ENCODE assay signal across 18 mouse cellular contexts in the genomic region with DNA sequence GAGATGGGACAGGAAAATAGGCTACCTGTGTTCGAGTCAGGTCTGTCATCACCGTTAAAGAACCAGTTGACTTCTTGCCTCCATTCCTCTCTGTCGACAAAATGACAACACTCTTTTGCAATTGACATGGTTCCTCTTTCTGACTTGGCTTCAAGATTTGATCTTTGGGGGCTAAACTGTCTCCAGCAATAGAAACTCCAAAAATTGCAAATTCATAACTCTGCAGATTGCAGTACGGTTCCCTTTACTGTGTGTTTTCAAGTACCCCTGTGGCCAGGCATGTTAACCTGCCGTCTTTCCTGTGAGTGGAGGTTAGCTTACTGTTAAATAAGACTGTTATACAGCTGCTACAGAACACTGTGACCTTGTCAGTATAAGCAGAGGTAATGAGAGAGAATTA.
DNase-seq lines count a peak whose midpoint lies in the region; ATAC-seq and TF ChIP-seq lines count a peak whose summit lies in the region.
"Had no signal": no experiment of that assay in that cellular context is flagged by ENCODE, and none has a peak within 500 bp of the region (broad histone marks: within the 10 kb centered on the region; RNA-seq: fewer than 3 reads in every experiment).

No protein-coding gene starts in this region.

- H3K36me3 ChIP-seq in liver, postnatal 0 days (replicated peaks; ENCODE audit: insufficient read depth, low read length): peaks cover 49% of the 10 kb centered on the region
- peaks cover 88% of the 10 kb centered on the region for H3K36me3 ChIP-seq in liver, embryonic 12.5 days
- 0 out of 2 replicates have a peak, but pooled peaks cover 6% of the 10 kb centered on the region for H3K36me3 ChIP-seq in forebrain, embryonic 12.5 days (replicated peaks)

- no peak overlapping the region for H3K4me3 ChIP-seq in liver, postnatal 0 days (ENCODE audit: low read depth, low read length)
- no peak overlapping the region for H3K4me3 ChIP-seq in liver, embryonic 12.5 days
- H3K4me3 ChIP-seq in brown adipose tissue, adult 24 weeks (ENCODE audit: insufficient read depth, low read depth, low read length): no peak overlapping the region
- H3K4me3 ChIP-seq in forebrain, embryonic 12.5 days (replicated peaks): no peak overlapping the region
- H3K4me3 ChIP-seq in cerebellum, adult 2 months (replicated peaks; ENCODE audit: insufficient read depth, low read depth, low read length): no peak overlapping the region
- H3K4me3 ChIP-seq: forebrain, embryonic 13.5 days; midbrain, embryonic 12.5 days had no signal

- ATAC-seq in liver, postnatal 0 days: 0 out of 2 replicates have a peak, but pooled peaks have one; percentile 31
- ATAC-seq in liver, embryonic 12.5 days: no peak
- peak; percentile 60 for ATAC-seq in megakaryocyte progenitor cell, adult 5-6 weeks (replicated peaks; ENCODE audit: poor library complexity)
- no peak for ATAC-seq in forebrain, embryonic 12.5 days (ENCODE audit: low FRiP score)
- ATAC-seq: forebrain, embryonic 13.5 days had no signal

- no peak for TF ChIP-seq EP300 in liver, postnatal 0 days (IDR thresholded peaks at IDR 0.05; ENCODE audit: low read depth)

- no peak for DNase-seq in liver, postnatal 0 days
- DNase-seq in 416B (ENCODE audit: low read depth): peak; percentile 67
- DNase-seq in frontal cortex, adult 2 months (ENCODE audit: extremely low spot score in 1 of 2, low spot score in 1 of 2): no peak
- DNase-seq in cerebellum, adult 2 months: no peak
- DNase-seq: adrenal gland, postnatal 36 days; cerebellum, postnatal 14 days; heart, postnatal 4 days; kidney, adult 18-20 months; kidney, postnatal 14 days; lung, adult 18-20 months; right cerebral cortex, adult 18-20 months; thymus, postnatal 4 days had no signal

- no peaks in the 10 kb centered on the region for H3K4me1 ChIP-seq in liver, postnatal 0 days (ENCODE audit: insufficient read depth)
- peaks cover 3% of the 10 kb centered on the region; the same call in 1 of the 2 replicates for H3K4me1 ChIP-seq in liver, embryonic 12.5 days
- no peaks in the 10 kb centered on the region for H3K4me1 ChIP-seq in brown adipose tissue, adult 24 weeks (ENCODE audit: control insufficient read depth, insufficient read depth, insufficient read length, low read length)
- H3K4me1 ChIP-seq in forebrain, embryonic 12.5 days: no peaks in the 10 kb centered on the region
- H3K4me1 ChIP-seq in cerebellum, adult 2 months (ENCODE audit: control insufficient read depth, insufficient read depth, low read length): no peaks in the 10 kb centered on the region
- H3K4me1 ChIP-seq: forebrain, embryonic 13.5 days; midbrain, embryonic 12.5 days had no signal

- no peak overlapping the region for H3K4me2 ChIP-seq in liver, postnatal 0 days (ENCODE audit: low read depth, low read length)
- no peak overlapping the region for H3K4me2 ChIP-seq in liver, embryonic 12.5 days
- H3K4me2 ChIP-seq in forebrain, embryonic 12.5 days: no peak overlapping the region
- H3K4me2 ChIP-seq: forebrain, embryonic 13.5 days; midbrain, embryonic 12.5 days had no signal

- H3K27me3 ChIP-seq in liver, postnatal 0 days (ENCODE audit: insufficient read depth, low read length): no peaks in the 10 kb centered on the region
- H3K27me3 ChIP-seq in liver, embryonic 12.5 days (replicated peaks): no peaks in the 10 kb centered on the region
- H3K27me3 ChIP-seq in forebrain, embryonic 12.5 days: no peaks in the 10 kb centered on the region
- no peaks in the 10 kb centered on the region for H3K27me3 ChIP-seq in cerebellum, adult 2 months (ENCODE audit: control insufficient read depth, insufficient read depth, low read length)
- H3K27me3 ChIP-seq: forebrain, embryonic 13.5 days; midbrain, embryonic 12.5 days had no signal

- no peak for TF ChIP-seq POLR2A in cerebellum, adult 2 months (IDR thresholded peaks at IDR 0.05; ENCODE audit: borderline replicate concordance, insufficient read depth, low read length)

- no peak overlapping the region for H3K9ac ChIP-seq in liver, postnatal 0 days (replicated peaks)
- H3K9ac ChIP-seq in liver, embryonic 12.5 days: no peak overlapping the region
- no peak overlapping the region for H3K9ac ChIP-seq in forebrain, embryonic 12.5 days
- H3K9ac ChIP-seq: forebrain, embryonic 13.5 days; midbrain, embryonic 12.5 days had no signal

- no peaks in the 10 kb centered on the region for H3K9me3 ChIP-seq in liver, postnatal 0 days (ENCODE audit: low read length)
- H3K9me3 ChIP-seq in liver, embryonic 12.5 days (replicated peaks): no peaks in the 10 kb centered on the region
- H3K9me3 ChIP-seq in forebrain, embryonic 12.5 days: no peaks in the 10 kb centered on the region
- H3K9me3 ChIP-seq: forebrain, embryonic 13.5 days; midbrain, embryonic 12.5 days had no signal

- 37% methylated on average over 5 of the region's 5 CpGs for WGBS in liver, postnatal 0 days (ENCODE audit: insufficient replicate concordance)
- 44% methylated on average over 5 of the region's 5 CpGs for WGBS in liver, embryonic 12.5 days (ENCODE audit: insufficient replicate concordance)
- 93% methylated on average over 5 of the region's 5 CpGs for WGBS in forebrain, embryonic 12.5 days
- 96% methylated on average over 5 of the region's 5 CpGs for WGBS in cerebellum, adult 2 months

- TF ChIP-seq CTCF in liver, postnatal 0 days (IDR thresholded peaks at IDR 0.05; ENCODE audit: low read depth): no peak
- TF ChIP-seq CTCF in cerebellum, adult 2 months (IDR thresholded peaks at IDR 0.05; ENCODE audit: borderline replicate concordance, insufficient read depth, low read depth, low read length): no peak

- H3K27ac ChIP-seq in liver, postnatal 0 days (ENCODE audit: low read depth): peak overlapping the region; percentile 75
- no peak overlapping the region for H3K27ac ChIP-seq in liver, embryonic 12.5 days
- peak overlapping the region; percentile 39 for H3K27ac ChIP-seq in brown adipose tissue, adult 24 weeks (replicated peaks; ENCODE audit: low read depth, low read length)
- no peak overlapping the region for H3K27ac ChIP-seq in forebrain, embryonic 12.5 days
- no peak overlapping the region for H3K27ac ChIP-seq in cerebellum, adult 2 months (ENCODE audit: insufficient read depth, low read length)
- H3K27ac ChIP-seq: forebrain, embryonic 13.5 days; midbrain, embryonic 12.5 days had no signal

Comparison
In these comparisons a context has a peak if more than half of its experiments do, and no peak if none do; other contexts are left out.
1. ATAC-seq: peak in liver, postnatal 0 days (single experiment) and megakaryocyte progenitor cell, adult 5-6 weeks (single experiment); none in liver, embryonic 12.5 days (single experiment) and forebrain, embryonic 12.5 days (single experiment).
2. H3K27ac ChIP-seq: peak in liver, postnatal 0 days (single experiment) and brown adipose tissue, adult 24 weeks (single experiment); none in liver, embryonic 12.5 days (single experiment), forebrain, embryonic 12.5 days (single experiment) and cerebellum, adult 2 months (single experiment).